Mouse (Mus musculus) cortical plate, adult 2 months (tissue): ENCODE measurements around the gene Zfhx2. TPM values are rescaled to one million over a fixed set of nuclear protein-coding genes. Genes with fewer than 3 reads are reported as not detected.
A peak's percentile ranks its signal among the peaks of the same experiment; 100 is the strongest.

Source experiments
- H3K27ac ChIP-seq: fragments of 200-500 bp; 2 replicates; pipeline ENCODE4 v1.5.1; 2012; ENCODE audit warnings: low read length, control low read depth, inconsistent platforms; ENCODE audit not compliant: insufficient read depth
- H3K4me1 ChIP-seq: fragments of 200-500 bp; 2 replicates; pipeline ENCODE4 v1.6.1; 2011; ENCODE audit warnings: low read length; ENCODE audit not compliant: control insufficient read depth, insufficient read depth
- H3K4me3 ChIP-seq: fragments of 200-500 bp; 2 replicates; pipeline ENCODE4 v1.5.1; 2011; ENCODE audit warnings: mild to moderate bottlenecking, low read length, control low read depth; ENCODE audit not compliant: insufficient read depth
- CTCF ChIP-seq: fragments of 200-500 bp; IDR thresholded peaks from 2 replicates; pipeline ENCODE4 v1.5.1; 2011; ENCODE audit warnings: mild to moderate bottlenecking, control low read depth, low read length; ENCODE audit not compliant: insufficient read depth; ENCODE audit errors: extremely low read depth
- POLR2A ChIP-seq: fragments of 200-500 bp; IDR thresholded peaks from 2 replicates; pipeline ENCODE4 v1.6.1; 2011; ENCODE audit warnings: mild to moderate bottlenecking, low read length, control low read depth; ENCODE audit not compliant: insufficient read depth; ENCODE audit errors: extremely low read depth
- polyA plus RNA-seq: library from polyadenylated mRNA; depleted of rRNA; stranded (reverse); fragments of >200 nt; gene quantifications from 2 replicates; pipeline ENCODE4 v1.2.3, GENCODE M21; 2012; rRNA removed

The Zfhx2 gene
- 13.0 and 13.1 TPM in 2 replicates for polyA plus RNA-seq

DNA sequence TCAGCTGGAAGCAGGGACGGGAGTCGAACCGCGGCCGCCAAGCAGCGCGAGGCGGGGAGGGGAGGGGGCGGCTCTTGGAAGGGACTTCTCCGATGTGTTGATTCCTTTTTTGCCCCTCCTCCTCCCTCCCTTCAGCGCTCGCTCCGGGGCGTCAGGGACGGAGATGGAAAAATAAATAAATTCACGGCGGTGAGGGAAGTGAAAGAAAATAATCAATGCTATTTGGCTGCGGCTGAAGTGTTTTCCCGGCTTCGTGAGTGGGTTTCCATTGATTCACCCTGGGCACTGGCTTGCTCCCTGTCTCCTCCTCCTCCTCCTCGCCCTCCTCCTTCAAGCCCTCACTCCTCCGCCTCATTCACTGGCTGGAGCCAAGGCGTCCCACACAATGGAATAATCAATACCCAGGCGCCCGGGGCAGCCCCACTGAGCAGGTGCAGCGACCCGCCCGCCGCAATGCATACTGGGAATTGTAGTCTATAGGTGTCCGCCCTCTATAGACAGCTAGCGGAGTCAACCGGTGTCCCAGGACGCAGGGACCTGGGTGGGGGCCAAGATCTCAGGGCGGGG, at the start of gene Zfhx2:
Zfhx2 (minus strand) TSS at position 314 of the 567 bp plus-strand sequence.
- H3K4me3 ChIP-seq: peak within 1 kb of the TSS; percentile 73
- peaks cover 12% of the 10 kb centered on the region for H3K4me1 ChIP-seq
- TF ChIP-seq CTCF (no peak), POLR2A (peak; percentile 85)
- H3K27ac ChIP-seq: peak within 1 kb of the TSS; percentile 36

DNA sequence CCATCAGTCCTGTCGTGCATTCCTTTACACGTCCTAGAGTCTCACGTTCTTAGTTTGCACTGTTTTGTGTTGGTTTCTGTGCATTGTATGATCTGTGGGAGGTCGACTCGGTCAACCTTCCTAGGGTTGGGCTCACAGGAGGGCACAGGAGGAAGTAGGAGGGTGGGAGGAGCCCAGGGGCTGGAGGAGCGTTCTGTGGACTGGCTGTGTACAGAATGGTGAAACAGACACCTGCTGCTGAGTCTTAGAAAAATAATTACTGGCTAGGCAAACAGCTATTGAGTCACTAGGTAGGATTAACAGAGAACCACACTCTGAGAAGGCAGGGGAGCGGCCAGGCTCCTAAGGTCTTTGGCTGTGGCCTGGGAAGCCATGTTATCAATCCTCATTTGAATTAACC, 47.2 kb upstream of the Zfhx2 start:
- no peak for TF ChIP-seq CTCF
- TF ChIP-seq POLR2A: no peak
- Histone ChIP-seq H3K4me1 (no peaks in the 10 kb centered on the region), H3K4me3 (no peak overlapping the region), H3K27ac (no peak overlapping the region)

DNA sequence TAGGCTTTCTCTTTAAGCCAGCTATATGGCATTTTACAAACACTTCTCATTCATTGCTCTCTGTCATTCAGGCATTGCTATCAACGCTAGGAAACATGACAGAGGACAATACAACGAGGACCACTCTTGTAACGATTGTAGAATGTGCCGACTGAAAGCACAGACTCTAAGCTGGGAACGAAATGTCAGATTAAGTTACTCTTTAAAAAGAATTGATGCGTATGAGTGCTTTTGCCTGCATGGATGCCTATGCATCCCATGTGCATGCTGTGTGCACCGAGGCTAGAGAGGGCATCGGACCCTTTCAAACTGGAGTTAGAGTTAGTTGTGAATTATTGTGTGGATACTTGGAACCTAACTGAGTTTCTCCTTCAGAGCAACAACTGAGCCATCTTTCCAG, 43.6 kb upstream of the Zfhx2 start:
- TF ChIP-seq CTCF (no peak), POLR2A (no peak)

DNA sequence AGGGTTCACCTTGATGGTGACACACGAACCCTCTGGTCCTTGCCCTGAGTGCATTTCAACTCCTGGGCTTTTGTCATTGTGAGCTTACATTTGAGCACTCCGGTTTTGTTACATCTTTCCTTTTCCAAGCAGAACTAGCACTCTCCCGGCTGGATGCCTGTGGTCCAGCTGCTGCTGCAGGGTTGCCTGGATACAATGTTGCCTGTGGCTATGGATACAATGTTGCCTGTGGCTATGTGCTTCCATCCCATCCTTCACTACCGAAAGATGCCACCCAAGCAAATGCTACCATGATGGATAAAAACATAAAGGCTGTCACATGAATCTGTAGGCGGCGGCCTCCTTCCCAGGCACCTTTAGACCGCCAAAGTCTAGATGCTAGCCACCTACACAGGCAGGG, 34.4 kb upstream of the Zfhx2 start:
- H3K4me1 ChIP-seq: peaks cover 3% of the 10 kb centered on the region
- no peak overlapping the region for H3K4me3 ChIP-seq
- TF ChIP-seq POLR2A (no peak), CTCF (no peak)
- H3K27ac ChIP-seq: no peak overlapping the region

More for the DNA sequence above, 43.6 kb upstream of the Zfhx2 start:
- H3K27ac ChIP-seq: no peak overlapping the region
- no peaks in the 10 kb centered on the region for H3K4me1 ChIP-seq
- H3K4me3 ChIP-seq: no peak overlapping the region

DNA sequence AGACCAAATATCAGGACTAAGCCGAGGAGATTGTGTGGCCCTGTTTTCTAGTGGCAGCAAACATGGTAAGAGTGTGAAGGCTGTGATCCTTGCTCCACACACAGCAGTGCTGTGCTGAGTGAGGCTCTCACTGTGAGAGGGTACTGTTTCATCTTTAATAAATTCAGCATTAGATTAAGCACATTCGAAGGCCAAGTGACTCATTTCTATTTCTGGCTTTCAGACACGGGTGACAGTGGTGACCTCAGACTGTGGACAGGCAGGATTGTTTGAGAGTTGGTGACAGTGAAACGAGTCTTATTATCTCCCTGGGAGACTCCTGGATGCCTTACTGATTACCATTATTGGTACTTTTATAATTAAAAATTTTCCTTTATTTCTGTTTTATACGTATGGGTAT, 33.6 kb upstream of the Zfhx2 start:
- TF ChIP-seq POLR2A (no peak), CTCF (no peak)
- no peak overlapping the region for H3K27ac ChIP-seq

DNA sequence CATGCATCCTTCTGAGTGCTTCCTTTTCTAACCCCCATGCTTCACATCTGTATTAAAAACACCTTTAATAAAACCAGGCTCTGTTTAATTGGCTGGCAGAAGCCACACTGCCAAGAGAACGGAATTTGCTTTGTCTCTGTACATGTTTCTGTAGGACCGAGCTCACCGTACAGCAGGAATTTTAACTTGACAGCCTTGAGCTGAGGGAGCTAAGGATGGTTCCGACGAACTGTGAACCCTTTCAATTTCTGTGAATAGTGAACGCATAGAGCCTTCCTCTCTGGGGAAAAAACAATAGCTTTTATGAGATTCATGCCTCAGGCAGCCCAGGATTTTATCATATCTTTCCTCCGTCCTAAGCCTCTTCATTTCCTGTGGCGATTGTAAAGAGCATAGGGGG, 30.2 kb upstream of the Zfhx2 start:
- H3K4me1 ChIP-seq: peaks cover 5% of the 10 kb centered on the region
- TF ChIP-seq POLR2A (no peak), CTCF (no peak)
- no peak overlapping the region for H3K4me3 ChIP-seq
- H3K27ac ChIP-seq: no peak overlapping the region

More for the DNA sequence above, 33.6 kb upstream of the Zfhx2 start:
- Histone ChIP-seq H3K4me1 (peaks cover 3% of the 10 kb centered on the region), H3K4me3 (no peak overlapping the region)

DNA sequence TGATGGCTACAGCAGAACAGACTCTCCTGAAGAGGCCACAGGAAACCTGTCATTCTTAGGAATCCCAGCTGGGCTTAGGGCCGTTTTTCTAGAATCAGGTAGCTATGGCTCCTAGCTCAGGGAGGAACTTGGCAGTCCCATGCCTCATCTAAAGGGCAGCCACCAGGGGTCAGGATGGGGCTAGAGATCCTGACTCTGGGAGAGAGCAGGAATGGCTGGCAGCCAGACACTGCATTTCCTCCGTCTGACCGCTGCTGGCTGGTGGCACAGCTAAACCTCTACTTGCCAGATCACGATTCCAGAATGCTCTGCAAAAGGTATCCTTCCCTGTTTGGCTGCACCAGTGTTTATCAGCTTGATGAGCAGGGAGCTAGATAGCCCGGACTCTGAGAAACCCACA, 29.8 kb upstream of the Zfhx2 start:
- no peak for TF ChIP-seq POLR2A
- TF ChIP-seq CTCF: peak; percentile 58
- no peak overlapping the region for H3K27ac ChIP-seq
- H3K4me3 ChIP-seq: no peak overlapping the region
- peaks cover 6% of the 10 kb centered on the region for H3K4me1 ChIP-seq

DNA sequence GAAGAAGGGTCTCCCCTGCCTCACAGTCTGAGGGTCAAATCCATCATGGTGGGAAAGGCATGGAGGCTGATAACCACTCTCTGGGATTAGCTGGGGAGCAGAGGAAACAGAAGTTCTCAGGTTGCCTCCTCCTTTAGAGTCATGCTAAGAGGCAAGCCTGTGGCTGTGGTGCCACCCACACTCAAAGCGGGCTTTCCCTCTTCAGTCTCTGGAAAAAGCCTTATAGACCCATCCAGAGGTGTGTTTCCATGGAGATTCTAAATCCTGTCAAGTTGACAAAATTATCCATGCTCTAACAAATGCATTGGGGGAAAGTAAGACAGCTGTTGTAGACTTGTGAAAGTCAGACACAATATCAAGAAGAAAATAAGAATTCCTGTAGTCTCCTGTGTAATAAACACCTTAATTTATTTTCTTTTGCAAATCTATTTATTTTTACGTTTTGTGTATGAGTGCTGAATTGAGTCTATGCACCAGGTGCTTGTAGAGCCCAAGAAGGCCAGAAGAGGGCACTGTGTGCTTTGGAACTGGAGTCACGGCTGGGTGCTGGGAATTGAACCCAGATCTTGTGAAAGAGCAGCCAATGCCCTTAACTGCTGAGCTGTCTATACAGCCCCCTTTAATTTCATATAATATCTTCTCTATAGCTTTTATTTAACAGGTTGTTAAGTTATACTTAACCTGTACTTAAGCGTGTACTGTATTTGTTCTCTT, 27.5 kb upstream of the Zfhx2 start:
- Histone ChIP-seq H3K4me1 (peaks cover 5% of the 10 kb centered on the region), H3K4me3 (no peak overlapping the region), H3K27ac (no peak overlapping the region)
- 0 out of 2 replicates have a peak, but pooled peaks have one; percentile 17 for TF ChIP-seq CTCF
- no peak for TF ChIP-seq POLR2A

DNA sequence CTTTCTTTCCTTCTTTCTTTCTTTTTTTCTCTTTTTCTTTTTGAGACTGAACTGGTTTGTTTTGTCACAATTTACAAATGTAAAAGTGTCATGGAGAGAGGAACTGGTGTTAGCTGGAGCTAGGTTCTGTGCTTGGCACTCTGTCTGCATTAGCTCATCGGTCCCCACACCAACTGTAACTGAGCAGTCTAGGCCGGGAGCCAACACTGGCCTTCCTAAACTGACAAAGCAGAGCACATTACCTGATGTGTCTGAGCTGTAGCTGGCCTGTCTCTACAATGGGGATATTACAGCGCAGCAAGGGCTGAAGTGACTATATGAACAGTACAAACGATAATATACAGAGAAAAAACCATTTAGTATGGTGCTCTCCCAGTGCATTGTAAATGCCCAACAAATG, 26.7 kb upstream of the Zfhx2 start:
- peaks cover 5% of the 10 kb centered on the region for H3K4me1 ChIP-seq
- no peak overlapping the region for H3K4me3 ChIP-seq
- no peak overlapping the region for H3K27ac ChIP-seq
- TF ChIP-seq CTCF (no peak), POLR2A (no peak)

DNA sequence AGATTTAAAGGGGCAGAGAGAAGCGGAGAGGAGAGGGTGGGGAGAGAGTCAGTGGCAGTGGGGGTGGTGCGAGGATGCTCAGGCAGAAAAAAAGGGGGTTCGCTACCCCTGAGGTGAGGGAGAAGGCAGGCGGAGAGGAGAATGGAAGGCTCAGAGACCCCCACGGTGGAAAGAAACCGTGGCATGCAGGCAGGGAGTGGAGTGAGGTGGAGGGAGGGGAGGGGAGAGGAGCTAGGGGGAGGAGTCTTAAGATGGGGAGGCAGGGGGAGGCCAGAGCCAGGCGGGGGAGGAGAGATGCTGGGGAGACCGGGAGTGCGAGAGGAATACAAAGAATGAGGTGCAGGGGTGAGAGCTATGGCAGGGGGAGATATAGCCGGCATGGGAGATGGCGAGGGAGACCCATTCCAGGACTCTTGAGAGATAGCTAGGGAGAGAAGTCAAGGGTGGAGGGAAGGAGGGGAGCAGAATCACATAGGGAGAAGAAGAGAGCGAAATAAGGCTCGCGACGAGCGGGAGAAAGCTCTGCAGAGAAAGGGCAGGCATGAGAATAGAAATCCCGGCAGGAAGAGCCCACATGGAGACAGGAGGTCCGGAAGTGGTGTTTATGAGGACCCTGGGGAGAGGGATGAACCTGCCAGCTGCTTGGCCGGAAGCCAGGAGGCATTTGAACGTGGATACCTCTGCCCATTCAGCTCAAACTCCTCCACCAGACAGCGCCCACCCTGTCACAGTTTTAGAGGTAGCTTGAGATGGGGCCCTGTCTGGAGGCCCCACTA, 24.5 kb upstream of the Zfhx2 start, which contains the start of gene Jph4:
Jph4 (minus strand) TSS at position 511 of the 776 bp plus-strand sequence.
- Histone ChIP-seq H3K4me3 (peak within 1 kb of the TSS; percentile 99), H3K4me1 (peaks cover 6% of the 10 kb centered on the region), H3K27ac (peak within 1 kb of the TSS; percentile 96)
- no peak for TF ChIP-seq CTCF
- peak; percentile 87 for TF ChIP-seq POLR2A
